Mouse (Mus musculus) lung, adult 2 months (tissue): ENCODE measurements at regions not wholly inside any gene's neighbourhood (a gene's known extent, or its start where the extent isn't known, plus 50 kb on each side); places are given as distances from the start of the nearest gene placed in this dataset.

Experiments
- CTCF ChIP-seq: fragments of 200-500 bp; IDR thresholded peaks from 2 replicates; pipeline ENCODE4 v1.5.1; 2011; ENCODE audit warnings: mild to moderate bottlenecking, low read length, control low read depth; ENCODE audit not compliant: insufficient read depth
- POLR2A ChIP-seq: fragments of 200-500 bp; IDR thresholded peaks from 2 replicates; pipeline ENCODE4 v1.6.1; 2011; ENCODE audit warnings: low read depth, mild to moderate bottlenecking, control low read depth, low read length, borderline replicate concordance; ENCODE audit errors: extremely low read depth

DNA sequence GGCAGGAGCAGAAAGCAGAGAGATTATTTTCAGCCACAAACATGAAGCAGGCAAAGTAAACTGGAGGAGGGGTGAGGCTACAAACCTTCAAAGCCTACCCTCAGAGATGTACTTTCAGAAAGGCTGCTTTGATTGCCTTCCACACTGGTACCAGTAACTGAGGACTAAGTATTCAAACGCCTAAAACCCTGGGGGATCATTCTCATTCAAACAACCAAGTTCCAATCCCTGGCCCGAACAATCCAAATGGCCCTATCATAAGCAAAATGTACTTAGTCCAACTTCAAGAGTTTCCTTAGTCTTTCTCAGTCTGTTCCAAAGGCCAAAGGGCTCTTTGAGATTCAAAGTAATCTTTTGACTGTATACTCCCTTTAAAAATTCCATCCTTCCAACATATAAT, 270.5 kb downstream of the Foxa2 start:
- TF ChIP-seq CTCF = no peak
- TF ChIP-seq POLR2A = no peak
